Mouse (Mus musculus) olfactory bulb, adult 2 months (tissue): ENCODE measurements around the gene Fbln7.

ENCODE experiments used
- CTCF ChIP-seq: fragments of 200-500 bp; IDR thresholded peaks from 2 replicates; pipeline ENCODE4 v1.5.1; 2012; ENCODE audit warnings: low read depth, mild to moderate bottlenecking, low read length, moderate library complexity; ENCODE audit not compliant: insufficient read depth
- POLR2A ChIP-seq: fragments of 200-500 bp; IDR thresholded peaks from 2 replicates; pipeline ENCODE4 v1.6.1; 2012; ENCODE audit warnings: mild to moderate bottlenecking, low read depth, low read length, moderate library complexity; ENCODE audit not compliant: insufficient read depth

GRCm38 (mm10) chr2:128916528-128916927 lies 53.7 kb downstream of the Fbln7 start:
- TF ChIP-seq CTCF (no peak), POLR2A (no peak)
